Mouse (Mus musculus) CD8-positive naive resting alpha-beta T cell, adult 2 months (primary cell): Measurements from ENCODE around the gene Enho.
"Not testable (repeated sequence)": the region's sequence is repeated elsewhere in the genome, so short reads cannot be mapped to it uniquely, and the experiment has no call there.

Source experiments
- DNase-seq, 2 experiments: peaks; one replicate each; pipeline ENCODE4 v3.0.0; 2022; ENCODE audit warnings: low read depth in 2 of 2, low spot score in 2 of 2

Gene Enho

DNA sequence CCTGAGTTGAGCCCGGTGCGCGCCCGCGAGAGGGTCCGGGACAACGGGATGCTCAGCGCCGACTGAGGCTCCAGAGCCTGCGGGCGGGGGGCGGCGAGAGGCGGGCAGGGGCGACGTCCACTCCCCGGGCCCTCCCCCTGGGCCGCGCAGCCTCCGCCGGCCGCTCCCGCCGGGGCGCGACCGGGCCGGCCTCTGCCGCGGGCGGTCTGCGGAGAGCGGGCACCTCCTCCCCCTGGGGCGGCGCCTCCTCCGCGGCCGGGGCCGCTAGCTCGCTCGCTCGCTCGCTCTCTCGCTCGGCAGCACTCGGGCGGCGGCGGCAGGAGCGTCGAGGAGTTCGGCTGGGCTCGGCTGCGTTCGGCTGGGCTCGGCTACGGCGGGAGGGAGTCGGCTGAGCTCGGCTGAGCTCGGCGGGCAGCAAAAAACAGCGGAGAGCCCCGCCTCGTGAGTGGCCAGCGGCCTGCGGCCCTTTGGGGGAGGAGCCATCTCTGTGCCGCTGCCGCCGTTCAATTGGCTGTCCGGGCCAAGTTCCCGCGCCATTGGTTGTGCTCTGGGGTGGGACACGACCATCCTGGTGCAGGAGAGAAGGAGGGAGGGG lies at the start of gene Enho:
Enho (minus strand) TSS at position 412 of the 595 bp plus-strand sequence.
- DNase-seq: peak; percentile 72 to 83

DNA sequence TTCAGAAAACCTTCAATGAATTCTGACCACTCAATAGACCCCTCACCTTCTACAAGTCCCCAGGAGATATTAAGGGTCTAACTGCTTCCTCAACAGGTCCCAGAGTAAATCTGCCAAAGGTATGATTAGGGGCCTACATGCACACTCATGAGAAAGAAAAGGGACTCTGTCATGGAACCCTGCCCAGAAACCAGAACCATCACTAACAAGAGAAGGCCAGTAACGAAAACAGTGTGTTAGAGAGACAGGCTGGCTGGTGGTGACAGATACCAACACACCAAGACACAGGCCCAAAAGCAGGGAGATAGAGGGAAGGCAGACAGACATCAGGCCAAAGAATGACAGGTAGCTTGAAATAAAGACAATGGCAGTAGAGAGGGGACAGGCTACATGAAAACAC lies 48.4 kb upstream of the Enho start:
- not testable (repeated sequence) for DNase-seq

DNA sequence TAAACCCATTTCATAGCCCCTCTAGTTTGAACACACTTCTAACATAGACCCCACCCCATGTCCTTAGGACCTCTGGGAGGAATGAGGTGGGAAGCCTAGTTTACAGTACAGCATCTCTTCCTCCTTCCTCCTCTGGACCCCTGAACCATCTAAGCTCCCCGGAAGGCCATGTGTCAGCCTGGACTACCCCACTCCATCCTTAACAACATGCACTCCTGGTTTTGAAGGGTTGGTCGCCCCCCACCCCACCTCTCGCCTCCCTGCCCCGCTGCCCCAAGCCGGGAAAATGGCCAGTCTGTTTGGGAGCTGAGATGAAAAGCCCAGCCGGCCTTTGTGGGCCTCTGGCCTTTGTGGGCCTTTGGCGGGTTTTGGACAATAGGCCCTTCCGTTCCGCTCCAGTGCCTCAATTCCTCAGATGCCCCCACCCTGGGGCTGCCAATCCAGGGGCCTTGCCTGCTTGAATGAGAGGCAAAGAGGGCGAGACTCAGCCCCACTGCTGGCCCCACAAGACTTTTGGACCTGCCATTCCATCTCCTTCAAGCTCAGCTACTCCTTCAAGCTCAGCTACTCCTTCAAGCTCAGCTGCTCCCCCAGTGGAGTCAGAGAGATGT lies 45.9 kb upstream of the Enho start:
- not testable (repeated sequence) for DNase-seq

DNA sequence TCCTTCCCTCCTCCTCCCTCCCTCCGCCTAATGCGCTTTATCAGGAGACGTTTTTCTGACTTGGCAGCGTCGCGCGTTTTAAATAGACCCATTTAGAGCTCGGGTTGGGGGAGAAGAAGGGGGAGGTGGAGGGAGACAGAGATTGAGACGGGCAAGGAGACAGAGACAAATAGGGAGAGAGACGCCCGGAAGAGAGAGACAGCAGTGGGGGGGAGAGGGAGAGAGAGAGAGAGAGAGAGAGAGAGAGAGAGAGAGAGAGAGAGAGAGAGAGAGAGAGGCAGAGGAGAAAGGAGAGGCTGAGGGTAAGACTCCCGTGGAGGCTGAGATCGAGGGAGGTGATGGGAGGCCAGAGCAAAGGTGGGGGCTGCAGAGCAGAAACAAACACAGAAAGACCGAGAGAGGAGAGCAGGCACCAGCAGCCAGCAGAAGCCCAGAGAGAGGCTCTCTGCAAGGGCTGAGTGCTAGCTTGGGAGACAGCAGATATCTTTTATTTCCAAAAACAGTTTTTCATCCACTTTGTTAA lies 44.9 kb upstream of the Enho start:
- not testable (repeated sequence) for DNase-seq

DNA sequence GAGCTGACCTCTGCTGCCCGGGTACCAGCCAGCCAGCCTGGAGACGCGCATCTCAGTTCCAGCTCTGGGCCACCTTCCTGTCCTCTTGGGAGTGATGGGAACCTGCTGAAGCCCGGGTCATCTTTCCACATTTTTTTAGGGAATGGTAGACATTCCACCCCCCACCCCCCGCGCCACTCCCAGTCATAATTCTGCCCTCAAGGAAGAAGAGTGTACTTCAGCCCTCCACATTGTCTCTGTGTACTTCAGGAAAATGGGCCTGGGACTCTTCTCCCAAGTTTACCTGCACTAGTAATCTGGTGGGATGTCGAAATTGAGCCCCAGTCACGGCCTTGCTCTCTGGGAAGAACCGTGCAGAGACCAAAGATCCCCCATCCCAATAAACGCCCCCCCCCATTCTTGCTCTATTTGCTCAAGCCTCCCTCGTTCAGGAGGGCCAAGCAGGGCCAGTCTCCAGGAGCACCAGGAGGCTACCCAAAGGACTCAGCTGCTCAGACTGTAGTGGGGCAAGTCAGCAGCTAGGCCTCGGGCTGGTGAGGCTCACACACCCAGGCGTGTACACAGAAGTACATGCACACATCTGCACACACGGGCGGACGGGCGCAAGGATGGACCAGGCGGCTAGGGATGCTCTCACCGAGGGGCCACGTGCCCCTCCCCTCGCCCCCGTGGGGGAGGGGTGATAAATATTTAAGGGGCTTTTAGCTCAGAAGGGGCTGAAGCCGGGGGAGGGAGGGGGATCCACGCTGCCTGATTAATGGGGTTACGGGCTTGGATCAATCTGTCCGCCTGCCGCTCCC lies 44.2 kb upstream of the Enho start:
- DNase-seq: not testable (repeated sequence)

DNA sequence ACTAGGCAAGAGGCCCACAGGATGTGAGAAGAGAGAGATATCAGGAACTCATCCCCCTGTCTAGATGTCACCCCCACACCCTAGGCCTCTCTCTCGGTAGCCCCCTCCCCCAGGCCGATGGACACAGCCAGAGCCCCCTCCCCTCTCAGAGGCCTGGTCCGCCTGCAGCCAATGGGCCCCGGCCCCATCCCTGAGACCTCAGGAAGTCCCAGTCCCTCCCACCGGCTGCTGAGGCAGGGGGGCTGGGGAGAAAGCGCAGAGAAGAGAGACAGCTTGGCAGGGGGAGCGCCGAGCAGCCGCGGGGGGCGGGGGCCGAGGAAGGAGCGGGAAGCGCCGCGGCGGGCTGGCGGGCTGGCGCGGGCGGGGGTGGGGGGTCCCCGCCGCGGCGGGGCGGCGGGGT lies 43.2 kb upstream of the Enho start:
- not testable (repeated sequence) for DNase-seq

DNA sequence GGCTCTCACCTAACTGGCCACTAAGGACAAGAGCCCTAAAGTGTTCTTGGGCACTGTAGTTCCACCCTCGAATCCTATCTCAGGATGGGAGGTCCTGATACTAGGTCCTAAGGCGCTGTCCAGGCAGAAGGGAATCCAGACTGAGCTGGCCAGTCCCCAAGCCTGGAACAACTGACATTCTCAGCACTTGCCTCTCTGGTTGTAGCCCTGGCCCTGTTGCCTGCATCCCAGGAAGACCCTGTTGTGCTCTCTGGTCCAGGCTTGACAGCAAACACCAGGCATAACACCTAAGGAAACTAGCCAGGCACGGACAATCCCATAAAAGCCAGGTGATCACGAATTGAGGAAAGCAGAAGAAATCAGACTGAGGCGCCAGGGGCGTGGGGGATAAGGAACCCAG lies 42.7 kb upstream of the Enho start:
- no peak for DNase-seq

DNA sequence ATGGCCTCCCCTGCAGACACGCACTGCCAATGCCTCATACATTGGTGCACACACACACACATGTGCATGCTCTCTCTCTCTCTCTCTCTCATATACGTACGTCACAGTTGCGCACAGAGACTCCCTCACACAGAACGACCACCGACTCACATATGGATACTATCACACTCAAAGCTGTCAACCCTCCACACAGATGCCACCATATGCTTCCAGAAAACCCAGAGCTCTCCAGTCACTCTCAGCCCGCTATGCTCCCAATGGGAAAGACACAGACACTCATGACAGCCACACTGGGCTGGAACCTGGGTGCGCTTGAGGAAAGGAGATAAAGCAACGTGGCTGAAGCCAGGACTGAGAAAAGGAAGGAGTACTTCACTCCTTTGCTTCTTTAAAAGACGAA lies 41.8 kb upstream of the Enho start:
- no peak for DNase-seq

DNA sequence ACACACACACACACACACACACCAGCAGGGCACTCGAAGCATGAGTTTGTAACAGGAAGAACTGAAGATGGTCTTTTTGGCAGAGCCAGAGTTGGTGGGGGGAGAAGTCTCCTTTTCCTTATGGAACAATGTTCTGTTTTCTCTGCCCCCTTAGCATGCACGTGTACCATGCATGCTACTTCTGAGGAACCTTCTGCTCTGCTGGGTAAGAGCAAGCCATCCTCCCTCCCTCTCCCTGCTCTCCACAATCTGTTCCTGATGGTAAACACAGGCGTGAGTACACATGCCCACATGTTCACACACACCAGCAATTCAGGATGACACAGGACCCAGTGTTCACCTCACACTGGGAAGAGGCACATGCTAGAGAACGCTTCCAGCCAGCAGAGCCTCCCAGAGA lies 41.1 kb upstream of the Enho start:
- DNase-seq: no peak

DNA sequence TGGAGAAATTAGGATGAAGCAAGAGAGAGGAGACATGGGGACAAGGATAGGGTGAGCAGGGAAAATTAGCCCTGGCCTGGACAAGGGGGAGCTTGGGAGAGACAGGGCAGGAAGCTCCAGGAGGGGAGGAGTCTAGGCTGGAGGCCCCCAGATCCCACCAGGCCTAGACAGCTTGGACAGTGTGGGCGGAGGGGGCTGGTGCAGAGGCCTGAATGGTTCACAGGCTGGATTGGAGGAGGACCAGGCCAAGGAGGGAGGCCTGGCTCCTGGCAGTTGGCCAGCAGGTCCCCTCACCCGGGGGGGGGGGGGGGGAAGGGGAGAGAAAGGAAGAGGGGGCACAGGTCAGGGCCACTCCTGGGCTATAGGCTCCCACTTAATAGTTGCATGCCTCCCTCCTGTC lies 39.2 kb upstream of the Enho start:
- no peak for DNase-seq

DNA sequence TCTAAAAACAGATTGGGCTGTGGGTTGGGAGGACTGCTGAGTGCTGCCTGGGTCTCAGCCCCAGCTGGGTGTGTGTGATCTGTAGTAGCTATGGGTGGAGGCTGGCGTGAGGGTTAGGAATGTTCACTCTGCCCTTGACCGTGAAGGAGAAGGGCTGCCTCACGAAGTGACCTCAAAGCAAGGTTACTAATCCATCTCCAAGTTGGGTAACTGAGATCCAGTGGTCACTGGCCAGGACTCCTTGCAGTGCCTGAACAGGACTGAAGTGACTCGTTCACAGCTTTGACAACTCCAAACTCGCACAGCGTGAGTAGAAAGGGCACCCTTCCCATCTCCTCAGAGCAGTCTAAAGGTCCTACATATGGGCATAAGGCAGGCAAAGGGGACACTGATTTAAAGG lies 38.7 kb upstream of the Enho start:
- DNase-seq: no peak

DNA sequence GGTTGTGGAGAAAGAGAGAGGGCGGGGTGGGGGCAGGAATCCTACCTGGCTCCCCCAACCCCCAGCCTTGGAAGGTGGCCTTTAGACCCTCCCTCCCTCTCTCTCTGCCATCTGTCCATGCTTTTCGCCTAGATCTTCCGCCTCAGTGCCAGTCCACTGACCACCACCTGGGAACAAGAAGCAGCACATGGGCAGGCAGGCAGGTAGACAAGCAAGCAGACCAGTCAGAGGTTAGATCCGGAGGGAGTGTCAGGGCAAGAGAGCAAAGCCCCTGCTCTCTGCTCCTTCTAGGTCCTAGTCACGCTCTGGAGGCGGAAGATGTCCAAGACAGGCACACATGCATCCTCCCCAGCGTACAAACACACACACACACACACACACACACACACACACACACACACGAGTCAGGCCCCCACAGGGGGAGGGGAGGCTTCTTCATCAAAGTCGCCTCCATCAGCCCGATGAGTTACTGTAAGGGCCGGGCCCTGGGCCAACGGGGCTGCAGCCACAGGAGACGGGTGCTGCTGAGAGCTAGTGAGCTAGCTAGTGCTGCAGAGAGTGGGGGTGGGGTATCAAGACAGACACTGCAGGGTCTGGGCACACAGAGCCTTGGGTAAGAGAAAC lies 37.0 kb upstream of the Enho start:
- DNase-seq: no peak

DNA sequence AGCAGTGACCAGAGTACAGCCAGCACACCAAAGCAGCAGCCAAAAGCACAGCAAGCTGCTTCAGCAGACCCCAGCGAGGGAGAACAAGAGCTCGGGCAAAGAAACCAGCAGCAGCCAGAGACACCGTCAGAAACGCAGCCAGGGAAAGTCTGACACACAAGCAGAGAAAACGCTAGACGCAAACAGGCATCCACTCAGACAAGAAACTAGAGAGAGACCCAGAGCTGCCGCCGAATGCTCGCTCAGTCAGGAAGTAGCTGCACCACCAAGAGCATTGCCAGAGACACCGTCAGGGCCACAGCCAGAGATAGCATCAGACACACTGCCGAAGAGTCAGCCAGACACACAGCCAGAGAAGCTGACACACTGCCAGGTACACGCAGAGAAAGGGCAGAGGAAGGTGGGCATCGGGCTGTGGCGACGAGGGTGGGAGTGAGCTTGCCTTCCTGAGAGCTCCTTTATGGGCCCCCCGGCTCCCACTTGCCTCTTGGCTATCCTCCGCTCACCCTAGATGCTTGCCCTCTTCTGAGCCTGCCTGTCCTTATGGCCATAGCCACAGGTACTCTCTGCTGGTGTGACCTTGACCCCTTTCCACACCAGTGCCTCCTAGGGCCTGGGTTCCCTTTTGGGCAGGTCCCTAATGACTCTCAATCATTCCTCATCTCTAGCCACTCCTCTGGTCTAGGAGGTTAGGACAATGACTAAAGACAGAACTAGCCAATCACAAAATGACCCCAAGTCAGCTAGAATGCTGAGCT lies 36.3 kb upstream of the Enho start:
- no peak for DNase-seq

DNA sequence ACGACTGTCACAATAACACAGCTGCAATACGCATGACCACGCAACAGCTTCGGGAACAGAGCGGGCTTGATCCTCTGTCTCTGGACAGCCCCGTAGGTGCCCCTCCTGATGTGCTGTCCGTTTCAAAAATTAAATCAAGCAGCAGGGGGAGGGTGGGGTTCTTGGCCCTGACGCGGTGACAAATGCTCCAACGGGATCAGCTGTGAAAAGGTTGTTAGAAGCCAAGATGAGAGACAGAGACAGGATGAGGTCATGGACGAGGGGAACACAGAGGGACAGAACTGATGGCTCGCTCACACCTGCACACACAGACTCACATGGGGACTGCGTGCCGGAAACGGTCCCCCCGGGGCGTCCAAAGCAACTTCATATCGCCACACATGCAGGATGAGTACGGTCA lies 33.1 kb upstream of the Enho start:
- DNase-seq: no peak

DNA sequence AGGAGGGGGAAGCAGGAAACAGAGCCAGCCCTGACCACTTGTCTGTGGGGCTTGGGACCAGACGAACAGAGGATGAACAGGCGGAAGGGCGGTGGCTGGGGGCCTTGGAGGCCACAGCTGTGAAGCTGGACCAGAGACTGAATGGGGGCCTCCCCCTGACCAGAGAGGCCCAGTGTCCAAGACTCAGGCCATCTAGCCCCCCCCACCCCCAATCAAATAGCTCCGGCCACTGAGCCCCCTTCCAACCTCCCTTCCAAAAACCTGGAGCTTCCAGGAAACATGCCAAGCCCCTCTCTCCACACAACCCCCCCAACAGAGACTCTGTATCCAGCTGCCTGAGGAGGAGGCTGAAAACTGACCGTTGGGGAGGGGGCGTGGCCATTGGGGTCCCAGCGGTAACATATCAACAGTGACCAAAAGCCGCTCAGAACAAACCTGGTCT lies 32.4 kb upstream of the Enho start:
- no peak for DNase-seq

DNA sequence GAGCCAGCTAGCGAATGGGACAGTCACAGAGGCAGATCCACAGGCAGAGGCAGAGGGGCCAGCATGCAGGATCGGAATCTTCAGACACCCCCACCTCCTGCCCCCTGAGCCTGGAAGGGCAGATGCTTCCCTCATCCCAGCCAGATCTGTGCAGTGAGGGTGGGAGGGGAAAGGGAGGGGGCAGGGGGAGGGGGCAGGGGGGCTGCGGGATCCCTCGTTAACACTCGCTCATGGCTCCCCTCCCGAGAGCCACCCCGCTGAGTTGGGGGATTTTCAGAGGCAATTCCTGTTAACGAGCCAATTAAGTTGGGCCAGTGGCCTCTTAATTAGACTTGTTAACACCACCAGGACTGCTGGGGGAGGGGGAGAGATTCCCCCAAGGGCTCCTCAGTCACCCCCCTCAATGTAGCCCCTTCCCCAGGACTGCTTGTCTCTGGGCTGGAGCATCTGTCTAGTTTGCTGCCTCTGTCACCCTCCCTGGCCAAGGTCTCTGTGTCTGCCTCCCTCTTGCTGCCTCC lies 31.9 kb upstream of the Enho start:
- DNase-seq: no peak

DNA sequence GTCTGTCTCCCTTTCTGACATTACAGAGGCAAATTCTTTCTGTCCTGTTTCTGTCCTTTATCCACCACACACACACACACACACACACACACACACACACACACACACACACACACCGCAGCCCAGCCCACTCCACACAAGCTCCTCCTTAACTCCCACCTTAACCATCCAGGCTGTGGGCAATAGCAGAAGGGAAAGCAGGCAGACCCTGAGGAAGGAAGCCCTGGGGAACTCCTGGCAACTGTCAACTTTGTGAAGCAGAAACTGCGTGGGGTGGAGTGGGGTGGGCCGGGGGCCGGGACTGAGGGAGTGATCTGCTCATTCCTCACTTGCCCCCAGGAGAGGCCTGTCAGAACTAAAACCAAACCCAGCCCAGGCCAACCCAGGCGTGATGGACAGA lies 31.4 kb upstream of the Enho start:
- no peak for DNase-seq

DNA sequence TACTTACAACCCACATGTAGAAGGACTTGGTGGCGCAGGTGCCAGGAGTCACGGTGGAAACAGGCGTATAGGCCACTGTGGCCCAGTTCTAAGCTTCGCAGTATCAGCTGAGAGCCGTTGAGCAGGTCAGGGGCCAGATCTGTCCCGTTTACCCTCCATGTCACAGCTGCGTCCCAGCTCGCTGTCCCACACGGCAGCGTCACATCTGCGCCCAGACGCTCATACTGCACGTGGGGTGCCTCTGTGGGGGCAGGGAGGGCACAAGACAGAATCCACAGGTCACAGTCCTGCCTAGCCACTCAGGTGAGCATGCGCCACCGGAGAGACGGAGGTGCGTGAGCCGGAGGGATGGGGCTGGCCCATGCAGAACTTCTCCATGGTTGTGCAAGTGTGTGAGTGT lies 30.7 kb upstream of the Enho start:
- DNase-seq: no peak

DNA sequence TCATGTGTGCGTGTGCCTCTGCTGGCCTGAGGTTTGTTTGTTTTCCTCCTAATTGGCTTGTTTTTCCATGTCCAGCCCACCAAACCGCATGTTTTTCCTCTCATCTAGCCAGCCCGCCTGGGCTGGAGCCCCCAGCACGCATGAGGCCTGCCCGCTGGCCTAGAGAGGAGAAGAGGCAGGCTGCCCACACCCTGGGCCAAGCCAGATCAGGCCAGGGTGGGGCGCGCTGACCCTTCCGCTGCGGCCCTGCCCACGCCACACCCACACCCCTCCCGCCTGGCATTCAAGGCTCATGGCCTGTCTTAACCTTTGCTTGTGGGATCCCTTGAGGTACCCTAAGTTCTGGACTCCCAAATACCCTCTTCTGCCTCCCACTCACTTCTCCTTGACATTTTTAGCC lies 26.5 kb upstream of the Enho start:
- DNase-seq: no peak

DNA sequence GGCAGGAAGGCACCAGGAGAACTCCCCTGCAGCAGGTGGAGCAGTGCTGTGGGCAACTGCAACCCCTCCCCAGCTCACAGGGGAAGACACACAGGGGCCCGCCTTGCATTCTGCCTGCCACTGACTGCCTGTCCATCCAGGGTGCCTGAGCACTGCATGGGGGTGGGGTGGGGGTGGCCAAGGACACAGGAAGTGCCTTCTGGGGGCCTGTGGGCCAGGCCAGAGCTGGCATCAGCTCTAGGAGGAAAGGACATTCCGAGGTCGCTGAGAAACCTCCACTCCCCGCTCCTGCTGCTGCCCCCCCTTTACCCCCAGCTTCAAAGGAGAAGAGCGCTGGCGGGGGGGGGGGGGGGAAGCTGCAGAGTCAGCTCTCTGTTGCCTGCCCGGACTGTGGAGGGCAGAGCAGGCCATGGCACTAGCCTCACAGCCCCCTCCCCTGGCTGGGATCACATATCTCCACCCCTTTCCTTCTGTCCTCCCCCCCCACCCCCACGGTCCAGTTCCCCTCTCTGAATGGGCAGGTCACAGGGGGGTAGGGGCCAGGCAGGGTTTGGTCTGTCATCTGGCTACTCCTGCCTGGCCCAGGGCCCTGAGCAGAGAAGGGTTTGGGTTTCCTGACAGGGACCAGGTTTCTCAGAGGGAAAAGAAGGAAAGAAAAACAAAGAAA lies 25.0 kb upstream of the Enho start:
- no peak for DNase-seq
